Mouse (Mus musculus) limb, embryonic 11.5 days (tissue): ENCODE measurements around the gene Gnat1. TPM values are rescaled to one million over a fixed set of nuclear protein-coding genes. Genes with fewer than 3 reads are reported as not detected.

ENCODE experiments used
- polyA plus RNA-seq: library from polyadenylated mRNA; unstranded; fragments of >200 nt; fragmentation: Nextera tagmentation; extraction: Ambion mirVana; gene quantifications from 2 replicates; pipeline ENCODE4 v1.2.1, GENCODE M21; 2014

Gnat1 gene
- polyA plus RNA-seq, 1 experiment from 2014 or later = 1.7 TPM

Other genes with a start within 250 kb of the Gnat1 start
- 42.8 and 47.9 TPM in 2 replicates for gene Tmem115, start 145.8 kb downstream of the Gnat1 start, polyA plus RNA-seq
- 13.1 and 14.1 TPM in 2 replicates for gene Cyb561d2, start 137.5 kb downstream of the Gnat1 start, polyA plus RNA-seq
- 36.5 and 40.9 TPM in 2 replicates for gene Nprl2, start 137.5 kb downstream of the Gnat1 start, polyA plus RNA-seq
- gene Zmynd10, start 132.4 kb downstream of the Gnat1 start, polyA plus RNA-seq = 0.79 and 0.95 TPM in 2 replicates
- 46.7 and 49.3 TPM in 2 replicates for gene Rassf1, start 128.2 kb downstream of the Gnat1 start, polyA plus RNA-seq
- 57.3 and 60.2 TPM in 2 replicates for gene Tusc2, start 116.5 kb downstream of the Gnat1 start, polyA plus RNA-seq
- 143 and 155 TPM in 2 replicates for gene Hyal2, start 111.8 kb downstream of the Gnat1 start, polyA plus RNA-seq
- 8.0 and 8.4 TPM in 2 replicates for gene Hyal1, start 102.8 kb downstream of the Gnat1 start, polyA plus RNA-seq
- gene Naa80, start 100.8 kb downstream of the Gnat1 start, polyA plus RNA-seq = 14.3 and 16.7 TPM in 2 replicates
- 0.54 and 0.57 TPM in 2 replicates for gene Hyal3, start 98.9 kb downstream of the Gnat1 start, polyA plus RNA-seq
- 47.6 and 49.0 TPM in 2 replicates for gene Ifrd2, start 92.1 kb downstream of the Gnat1 start, polyA plus RNA-seq
- gene Sema3b, start 70.5 kb downstream of the Gnat1 start, polyA plus RNA-seq = 3.4 and 3.7 TPM in 2 replicates
- gene Gnai2, start 44.3 kb downstream of the Gnat1 start, polyA plus RNA-seq = 336 and 358 TPM in 2 replicates
- gene Slc38a3, start 10.2 kb downstream of the Gnat1 start, polyA plus RNA-seq = 3.4 and 4.1 TPM in 2 replicates
- gene Sema3f, start 30.8 kb upstream of the Gnat1 start, polyA plus RNA-seq = 27.4 and 32.5 TPM in 2 replicates
- 179 and 195 TPM in 2 replicates for gene Rbm5, start 91.3 kb upstream of the Gnat1 start, polyA plus RNA-seq
- 91.1 and 103 TPM in 2 replicates for gene Rbm6, start 193.5 kb upstream of the Gnat1 start, polyA plus RNA-seq
- 12.4 and 12.6 TPM in 2 replicates for gene Mon1a, start 208.4 kb upstream of the Gnat1 start, polyA plus RNA-seq
- gene Mst1r, start 227.2 kb upstream of the Gnat1 start, polyA plus RNA-seq = 0.35 and 0.36 TPM in 2 replicates
- not detected in 2 replicates for gene Actl11, start 248.8 kb upstream of the Gnat1 start, polyA plus RNA-seq